Mouse (Mus musculus) liver, adult 2 months (tissue): ENCODE data around the gene AI837181.
A peak's percentile ranks its signal among the peaks of the same experiment; 100 is the strongest.

Source experiments
- CTCF ChIP-seq: fragments of 200-500 bp; IDR thresholded peaks from 2 replicates; pipeline ENCODE4 v1.5.1; 2011; ENCODE audit warnings: low read depth, low read length, control low read depth
- POLR2A ChIP-seq: fragments of 200-500 bp; IDR thresholded peaks from 2 replicates; pipeline ENCODE4 v1.6.1; 2011; ENCODE audit warnings: low read length, control low read depth; ENCODE audit not compliant: insufficient read depth; ENCODE audit errors: extremely low read depth

DNA sequence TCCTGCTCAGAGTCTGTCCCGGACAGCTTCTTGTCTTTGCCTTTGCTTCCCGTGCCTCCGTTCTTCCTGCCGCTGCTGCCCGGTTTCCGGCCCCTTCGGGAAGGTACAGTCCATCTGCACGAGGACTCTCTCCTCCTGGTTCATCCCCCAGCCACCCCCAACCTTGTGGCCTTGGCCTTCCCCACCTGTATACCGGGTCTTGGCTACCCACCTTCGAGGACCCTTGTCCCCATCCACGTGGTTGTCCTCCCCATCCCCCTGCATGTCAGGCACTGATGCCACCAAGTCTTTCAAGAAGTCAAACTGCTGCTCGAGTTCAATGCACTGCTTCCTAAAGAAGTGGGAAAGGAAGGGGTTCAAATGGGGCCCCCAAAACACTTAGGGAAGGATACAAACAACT, 1.4 kb upstream of the AI837181 start:
- no peak for TF ChIP-seq CTCF
- 0 out of 2 replicates have a peak, but pooled peaks have one; percentile 9 for TF ChIP-seq POLR2A
